Mouse (Mus musculus) hindbrain, embryonic 12.5 days (tissue): Measurements from ENCODE around the gene Gm5728. TPM values are rescaled to one million over a fixed set of nuclear protein-coding genes. Genes with fewer than 3 reads are reported as not detected.
"Not testable (repeated sequence)": the region's sequence is repeated elsewhere in the genome, so short reads cannot be mapped to it uniquely, and the experiment has no call there.

Source experiments
- ATAC-seq: fragments of 200-750 bp; cut with Nextera tagmentation; 2 replicates; pipeline ENCODE4 v1.8.0; 2017; ENCODE audit warnings: moderate TSS enrichment; ENCODE audit not compliant: low FRiP score
- H3K27ac ChIP-seq: fragments of 300-500 bp; sonication (generic); 2 replicates; pipeline ENCODE4 v1.5.1; 2016; ENCODE audit warnings: mild to moderate bottlenecking
- H3K27me3 ChIP-seq: fragments of 300-500 bp; sonication (generic); 2 replicates; pipeline ENCODE4 v1.6.1; 2016; ENCODE audit warnings: mild to moderate bottlenecking
- H3K36me3 ChIP-seq: fragments of 300-500 bp; sonication (generic); 2 replicates; pipeline ENCODE4 v1.6.1; 2016; ENCODE audit warnings: mild to moderate bottlenecking
- H3K4me1 ChIP-seq: fragments of 300-500 bp; sonication (generic); 2 replicates; pipeline ENCODE4 v1.6.1; 2016
- H3K4me2 ChIP-seq: fragments of 300-500 bp; sonication (generic); replicated peaks from 2 replicates; pipeline ENCODE4 v1.6.1; 2016; ENCODE audit warnings: mild to moderate bottlenecking
- H3K4me3 ChIP-seq: fragments of 300-500 bp; sonication (generic); 2 replicates; pipeline ENCODE4 v1.5.1; 2016; ENCODE audit warnings: mild to moderate bottlenecking
- H3K9ac ChIP-seq: fragments of 300-500 bp; sonication (generic); 2 replicates; pipeline ENCODE4 v1.6.1; 2016; ENCODE audit warnings: mild to moderate bottlenecking, moderate library complexity
- H3K9me3 ChIP-seq: fragments of 300-500 bp; sonication (generic); replicated peaks from 2 replicates; pipeline ENCODE4 v1.6.1; 2016; ENCODE audit warnings: mild to moderate bottlenecking
- WGBS: fragments of 180-500 bp; shearing (Covaris S2); methylation state at CpG from one replicate; pipeline ENCODE4 v1.1.7; 2016; 5-methylcytosine and 5-hydroxymethylcytosine counted together
- polyA plus RNA-seq: library from polyadenylated mRNA; unstranded; fragments of >200 nt; fragmentation: Nextera tagmentation; extraction: Ambion mirVana; gene quantifications from 2 replicates; pipeline ENCODE4 v1.2.1, GENCODE M21; 2016

Gm5728 gene
- not detected in 2 replicates for polyA plus RNA-seq

GRCm38 (mm10) chr7:20375310-20375709, at the start of gene Gm5728:
Gene Gm5728 (minus strand): TSS chr7:20375410.
- not testable (repeated sequence) for H3K36me3 ChIP-seq, H3K9ac ChIP-seq, H3K27ac ChIP-seq, H3K9me3 ChIP-seq, H3K4me2 ChIP-seq, H3K4me1 ChIP-seq, ATAC-seq, H3K4me3 ChIP-seq, H3K27me3 ChIP-seq
- WGBS, result no CpG with 5 or more reads among the region's 1 CpGs

- H3K4me2 ChIP-seq, H3K36me3 ChIP-seq, H3K9ac ChIP-seq, H3K4me1 ChIP-seq, H3K4me3 ChIP-seq, H3K27me3 ChIP-seq, ATAC-seq, H3K9me3 ChIP-seq, H3K27ac ChIP-seq: not testable (repeated sequence)
- WGBS, result no CpG with 5 or more reads among the region's 3 CpGs
These were observed 42.4 kb upstream of the Gm5728 start, which contains the start of gene Vmn1r100 for GRCm38 (mm10) chr7:20417642-20418041. Gene Vmn1r100 (plus strand): TSS chr7:20417942.

DNA sequence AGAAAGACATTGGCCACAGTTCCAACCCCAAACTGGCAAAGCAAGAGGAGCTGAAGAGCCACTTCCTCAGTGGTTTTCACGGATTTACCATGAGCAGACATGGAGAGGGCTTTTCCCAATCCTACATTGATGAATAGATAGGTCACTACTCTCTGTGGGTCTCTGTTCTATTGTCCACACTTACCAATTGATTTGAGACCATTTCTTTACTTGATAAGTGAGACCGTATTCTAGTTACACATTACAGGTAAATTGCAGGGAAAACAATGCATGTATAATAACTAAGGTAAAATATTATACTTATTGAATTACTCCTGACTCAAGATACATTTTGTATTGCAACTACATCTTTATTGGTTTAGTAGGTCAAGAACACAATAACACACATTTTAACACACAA, 41.2 kb downstream of the Gm5728 start, which contains the start of gene Gm4133:
Gene Gm4133, minus strand, starts transcription at position 101 of the 400 bp plus-strand sequence.
- not testable (repeated sequence) for H3K4me2 ChIP-seq, H3K27ac ChIP-seq, H3K4me1 ChIP-seq, ATAC-seq, H3K9me3 ChIP-seq, H3K27me3 ChIP-seq, H3K4me3 ChIP-seq, H3K9ac ChIP-seq, H3K36me3 ChIP-seq
- WGBS, result no CpG with 5 or more reads among the region's 2 CpGs

Other genes starting within 250 kb of the Gm5728 start
- not detected in 2 replicates for gene Vmn1r93, start 236.3 kb downstream of the Gm5728 start, polyA plus RNA-seq
- not detected in 2 replicates for gene Vmn1r94, start 207.0 kb downstream of the Gm5728 start, polyA plus RNA-seq
- gene Vmn1r95, start 181.7 kb downstream of the Gm5728 start, polyA plus RNA-seq, result not detected in 2 replicates
- gene Gm6164, start 169.8 kb downstream of the Gm5728 start, polyA plus RNA-seq, result not detected in 2 replicates
- not detected in 2 replicates for gene Gm4498, start 141.6 kb downstream of the Gm5728 start, polyA plus RNA-seq
- gene Gm5890, start 112.6 kb downstream of the Gm5728 start, polyA plus RNA-seq, result not detected in 2 replicates
- not detected in 2 replicates for gene Gm4133, start 41.3 kb downstream of the Gm5728 start, polyA plus RNA-seq
- gene Vmn1r100, start 42.5 kb upstream of the Gm5728 start, polyA plus RNA-seq, result not detected in 2 replicates
- not detected in 2 replicates for gene Vmn1r101, start 67.2 kb upstream of the Gm5728 start, polyA plus RNA-seq
- not detected in 2 replicates for gene Gm10670, start 99.5 kb upstream of the Gm5728 start, polyA plus RNA-seq
- gene Vmn1r103, start 135.1 kb upstream of the Gm5728 start, polyA plus RNA-seq, result not detected in 2 replicates
- not detected in 2 replicates for gene Vmn1r104, start 158.4 kb upstream of the Gm5728 start, polyA plus RNA-seq
- gene Gm5726, start 170.3 kb upstream of the Gm5728 start, polyA plus RNA-seq, result not detected in 2 replicates
- not detected in 2 replicates for gene Gm4141, start 200.8 kb upstream of the Gm5728 start, polyA plus RNA-seq
- not detected in 2 replicates for gene Gm4513, start 223.6 kb upstream of the Gm5728 start, polyA plus RNA-seq